Mouse (Mus musculus): Measurements from ENCODE around the gene Gm28510.
"Not testable (repeated sequence)": the region's sequence is repeated elsewhere in the genome, so short reads cannot be mapped to it uniquely, and the experiment has no call there.

Gm28510 gene

DNA sequence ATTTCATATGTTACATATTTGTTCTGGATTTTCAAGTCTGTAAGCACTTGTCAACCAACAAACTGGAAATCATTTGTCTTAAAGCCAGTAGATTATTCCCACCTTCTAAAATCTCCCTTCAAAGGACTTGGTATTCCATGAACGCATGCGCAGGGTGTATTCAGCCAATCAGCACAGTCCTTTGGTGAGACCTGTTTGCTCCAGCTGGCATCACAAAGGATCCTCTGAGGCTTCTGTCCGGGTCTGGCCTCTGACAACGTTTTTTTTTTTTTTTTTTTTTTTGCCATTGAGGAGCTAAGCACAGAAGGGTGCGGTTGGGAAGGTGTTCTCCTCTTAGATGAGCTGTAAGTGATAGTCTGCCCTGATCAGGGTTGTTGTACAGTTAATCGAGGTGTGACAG lies at the start of gene Gm28510:
Gene Gm28510 (plus strand): TSS at position 301 of the 400 bp plus-strand sequence.
- not testable (repeated sequence) for DNase-seq
